Mouse (Mus musculus) heart, embryonic 12.5 days (tissue): Measurements from ENCODE around the gene Slco3a1. TPM values are rescaled to one million over a fixed set of nuclear protein-coding genes. Genes with fewer than 3 reads are reported as not detected.

Experiments used
- ATAC-seq: fragments of 200-750 bp; cut with Nextera tagmentation; 2 replicates; pipeline ENCODE4 v1.8.0; 2017; ENCODE audit warnings: moderate TSS enrichment, moderate library complexity; ENCODE audit not compliant: insufficient number of reproducible peaks, low FRiP score
- H3K27ac ChIP-seq: fragments of 300-500 bp; sonication (generic); 2 replicates; pipeline ENCODE4 v1.5.1; 2016; ENCODE audit warnings: mild to moderate bottlenecking, moderate library complexity; ENCODE audit not compliant: poor library complexity, severe bottlenecking
- H3K27me3 ChIP-seq: fragments of 300-500 bp; sonication (generic); replicated peaks from 2 replicates; pipeline ENCODE4 v1.6.1; 2016; ENCODE audit warnings: mild to moderate bottlenecking, moderate library complexity
- H3K36me3 ChIP-seq: fragments of 300-500 bp; sonication (generic); 2 replicates; pipeline ENCODE4 v1.6.1; 2016; ENCODE audit warnings: mild to moderate bottlenecking, moderate library complexity
- H3K4me1 ChIP-seq: fragments of 300-500 bp; sonication (generic); replicated peaks from 2 replicates; pipeline ENCODE4 v1.6.1; 2016; ENCODE audit warnings: mild to moderate bottlenecking
- H3K4me2 ChIP-seq: fragments of 300-500 bp; sonication (generic); 2 replicates; pipeline ENCODE4 v1.6.1; 2016; ENCODE audit warnings: mild to moderate bottlenecking, moderate library complexity
- H3K4me3 ChIP-seq: fragments of 300-500 bp; sonication (generic); 2 replicates; pipeline ENCODE4 v1.5.1; 2016; ENCODE audit warnings: mild to moderate bottlenecking
- H3K9ac ChIP-seq: fragments of 300-500 bp; sonication (generic); 2 replicates; pipeline ENCODE4 v1.6.1; 2016; ENCODE audit warnings: mild to moderate bottlenecking, moderate library complexity
- H3K9me3 ChIP-seq: fragments of 300-500 bp; sonication (generic); replicated peaks from 2 replicates; pipeline ENCODE4 v1.6.1; 2016; ENCODE audit warnings: mild to moderate bottlenecking, moderate library complexity
- WGBS: fragments of 180-500 bp; shearing (Covaris S2); methylation state at CpG from one replicate; pipeline ENCODE4 v1.1.7; 2016; 5-methylcytosine and 5-hydroxymethylcytosine counted together
- microRNA-seq: library from miRNA; unstranded; fragments of <30 nt; microRNA quantifications from one replicate; pipeline ENCODE4, GENCODE M21; 2017
- polyA plus RNA-seq: library from polyadenylated mRNA; unstranded; fragments of >200 nt; fragmentation: Nextera tagmentation; extraction: Ambion mirVana; gene quantifications from 2 replicates; pipeline ENCODE4 v1.2.1, GENCODE M21; 2016

The Slco3a1 gene
- polyA plus RNA-seq, 1 experiment from 2014 or later, result 29.8 TPM

DNA sequence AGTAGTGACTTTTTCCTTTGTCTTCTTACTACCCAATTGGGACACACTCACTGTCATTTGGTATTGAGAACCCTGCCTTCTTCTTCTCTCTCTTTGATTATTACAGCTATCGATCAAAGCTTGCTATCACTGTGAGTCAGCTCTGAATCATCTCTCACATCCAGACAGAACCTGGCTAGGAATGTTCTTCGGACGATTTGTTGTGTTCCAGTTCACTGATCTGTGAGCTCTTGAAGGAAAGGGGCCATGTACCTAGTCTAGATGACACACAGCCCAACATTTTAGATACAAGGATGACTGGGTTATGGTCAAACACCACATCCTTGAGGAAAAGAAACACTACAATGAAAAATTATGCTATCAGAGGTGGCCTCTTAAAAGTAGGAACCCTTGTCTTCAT, 275.2 kb downstream of the Slco3a1 start:
- Histone ChIP-seq H3K4me1 (no peaks in the 10 kb centered on the region), H3K4me2 (no peak overlapping the region), H3K27ac (no peak overlapping the region), H3K36me3 (peaks cover 3% of the 10 kb centered on the region; the same call in 1 of the 2 replicates), H3K9me3 (no peaks in the 10 kb centered on the region), H3K27me3 (no peaks in the 10 kb centered on the region), H3K9ac (no peak overlapping the region), H3K4me3 (no peak overlapping the region)
- no peak for ATAC-seq
- 90% methylated on average over 3 of the region's 3 CpGs for WGBS

DNA sequence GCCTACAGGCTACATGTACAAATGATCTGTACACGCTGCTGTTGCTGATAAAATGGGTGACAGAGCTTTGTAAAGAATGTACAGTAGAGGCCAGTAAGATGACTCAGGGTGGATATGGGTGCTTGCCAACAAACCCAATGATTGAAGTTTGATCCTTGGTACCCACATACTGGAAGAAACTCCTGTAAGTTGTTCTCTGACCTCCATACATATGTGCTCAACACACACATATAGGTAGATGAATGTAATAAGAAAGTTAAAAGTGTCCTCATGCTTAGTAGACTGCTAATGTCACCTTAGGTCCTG, 284.5 kb downstream of the Slco3a1 start:
- Histone ChIP-seq H3K4me1 (0 out of 2 replicates have a peak, but pooled peaks cover 2% of the 10 kb centered on the region), H3K4me2 (no peak overlapping the region), H3K27me3 (no peaks in the 10 kb centered on the region), H3K9ac (no peak overlapping the region), H3K36me3 (no peaks in the 10 kb centered on the region), H3K27ac (no peak overlapping the region), H3K4me3 (no peak overlapping the region), H3K9me3 (no peaks in the 10 kb centered on the region)
- 46% methylated on average over 1 of the region's 1 CpGs for WGBS
- ATAC-seq, result no peak

DNA sequence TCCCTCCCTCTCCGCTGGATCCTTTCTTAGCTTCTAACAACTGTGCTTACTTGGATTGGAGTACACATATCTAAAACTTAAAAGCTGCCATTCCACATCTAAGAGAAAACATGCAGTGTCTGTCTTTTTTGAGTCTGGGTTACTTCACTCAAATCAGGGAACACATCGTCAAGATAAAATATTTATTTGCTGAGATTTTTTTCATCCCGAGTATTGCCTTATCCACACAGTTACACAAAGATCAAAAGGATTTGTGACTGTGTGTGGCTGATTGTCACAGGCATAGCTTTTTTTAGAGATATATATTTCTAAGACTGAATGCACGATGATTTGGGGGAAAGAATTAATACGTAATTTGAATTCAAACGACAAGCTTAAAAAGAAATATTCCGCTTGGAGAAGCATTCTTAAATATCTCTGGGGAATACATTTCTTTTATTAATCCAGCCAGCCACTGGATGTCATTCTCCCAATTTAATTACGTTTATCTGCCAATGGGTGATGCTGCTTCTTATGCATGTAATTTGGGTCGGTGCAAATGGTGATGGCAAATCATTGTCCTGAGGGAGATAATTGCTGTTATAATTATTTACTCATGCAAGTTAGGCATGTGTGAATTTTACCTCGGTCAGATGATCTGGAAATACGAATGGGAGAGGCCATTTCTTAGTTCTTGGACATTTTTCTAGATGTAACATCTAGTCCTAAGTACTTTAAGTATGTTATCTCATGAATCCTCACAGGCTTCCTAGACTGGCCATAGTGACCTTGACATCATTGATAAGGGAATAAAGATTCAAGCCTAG, 285.1 kb downstream of the Slco3a1 start:
- H3K27ac ChIP-seq, result no peak overlapping the region
- no peaks in the 10 kb centered on the region for H3K27me3 ChIP-seq
- no peak overlapping the region for H3K4me3 ChIP-seq
- no peak overlapping the region for H3K9ac ChIP-seq
- WGBS, result 78% methylated on average over 11 of the region's 11 CpGs
- no peaks in the 10 kb centered on the region for H3K9me3 ChIP-seq
- 0 out of 2 replicates have a peak, but pooled peaks cover 2% of the 10 kb centered on the region for H3K4me1 ChIP-seq
- no peak for ATAC-seq
- H3K36me3 ChIP-seq, result no peaks in the 10 kb centered on the region
- H3K4me2 ChIP-seq, result no peak overlapping the region

GRCm38 (mm10) chr7:74266511-74267168, 287.9 kb downstream of the Slco3a1 start:
- Histone ChIP-seq H3K9me3 (no peaks in the 10 kb centered on the region), H3K36me3 (no peaks in the 10 kb centered on the region), H3K27ac (no peak overlapping the region), H3K4me2 (no peak overlapping the region), H3K4me3 (no peak overlapping the region), H3K27me3 (no peaks in the 10 kb centered on the region), H3K4me1 (0 out of 2 replicates have a peak, but pooled peaks cover 2% of the 10 kb centered on the region), H3K9ac (no peak overlapping the region)
- ATAC-seq, result no peak
- 84% methylated on average over 2 of the region's 2 CpGs for WGBS

- Histone ChIP-seq H3K27ac (no peak overlapping the region), H3K9ac (no peak overlapping the region), H3K27me3 (no peaks in the 10 kb centered on the region), H3K4me3 (no peak overlapping the region), H3K4me2 (no peak overlapping the region), H3K36me3 (no peaks in the 10 kb centered on the region), H3K9me3 (no peaks in the 10 kb centered on the region), H3K4me1 (no peaks in the 10 kb centered on the region)
- ATAC-seq, result no peak
- 65% methylated on average over 3 of the region's 3 CpGs for WGBS
Measured at GRCm38 (mm10) chr7:74256291-74256690, 298.3 kb downstream of the Slco3a1 start.

DNA sequence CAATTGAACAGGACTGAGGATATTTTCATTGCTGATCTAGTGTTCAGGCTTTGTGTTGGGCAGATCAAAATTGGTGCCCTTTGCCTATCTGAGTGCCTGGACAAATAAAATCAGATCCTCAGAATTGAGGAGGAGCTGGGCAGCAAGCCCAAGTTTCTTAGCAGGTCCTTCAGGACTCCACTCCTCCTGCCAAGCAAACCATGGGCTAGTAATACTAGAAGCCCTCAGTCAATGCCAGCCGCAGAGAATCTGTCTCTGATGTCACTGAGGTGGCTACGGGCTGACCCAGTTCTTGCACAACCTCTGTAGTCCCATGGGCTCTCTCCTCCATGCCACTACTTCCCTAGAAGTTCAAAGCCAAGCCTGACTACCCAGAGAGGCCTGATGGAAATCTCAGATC, 302.5 kb downstream of the Slco3a1 start:
- Histone ChIP-seq H3K4me3 (no peak overlapping the region), H3K27ac (no peak overlapping the region), H3K9me3 (no peaks in the 10 kb centered on the region), H3K4me2 (no peak overlapping the region), H3K36me3 (no peaks in the 10 kb centered on the region), H3K27me3 (no peaks in the 10 kb centered on the region), H3K9ac (no peak overlapping the region), H3K4me1 (no peaks in the 10 kb centered on the region)
- 86% methylated on average over 2 of the region's 2 CpGs for WGBS
- no peak for ATAC-seq

- H3K4me2 ChIP-seq, result no peak overlapping the region
- WGBS, result 69% methylated on average over 3 of the region's 3 CpGs
Measured at GRCm38 (mm10) chr7:74241236-74241635, 313.3 kb downstream of the Slco3a1 start.

GRCm38 (mm10) chr7:74240459-74241172, 314.0 kb downstream of the Slco3a1 start:
- Histone ChIP-seq H3K9me3 (peaks cover 7% of the 10 kb centered on the region; the same call in 1 of the 2 replicates), H3K36me3 (no peaks in the 10 kb centered on the region), H3K9ac (no peak overlapping the region), H3K4me3 (no peak overlapping the region), H3K27me3 (no peaks in the 10 kb centered on the region), H3K4me2 (no peak overlapping the region), H3K27ac (no peak overlapping the region), H3K4me1 (no peaks in the 10 kb centered on the region)
- ATAC-seq, result no peak
- WGBS, result 54% methylated on average over 4 of the region's 4 CpGs

More at GRCm38 (mm10) chr7:74241236-74241635, 313.3 kb downstream of the Slco3a1 start:
- no peaks in the 10 kb centered on the region for H3K36me3 ChIP-seq
- H3K9ac ChIP-seq, result no peak overlapping the region
- ATAC-seq, result no peak
- H3K9me3 ChIP-seq, result peaks cover 7% of the 10 kb centered on the region; the same call in 1 of the 2 replicates
- no peaks in the 10 kb centered on the region for H3K27me3 ChIP-seq
- no peak overlapping the region for H3K4me3 ChIP-seq
- H3K4me1 ChIP-seq, result no peaks in the 10 kb centered on the region
- no peak overlapping the region for H3K27ac ChIP-seq

Small RNA genes within 50 kb of the gene (microRNA-seq; reads per million reads assigned to microRNA genes)
- gene Gm27459, result not detected
